Mouse (Mus musculus) E14TG2a.4 (cell line): ENCODE results near the gene 2310009B15Rik.

ENCODE experiments used
- H3K27me3 ChIP-seq: 2 replicates; pipeline ENCODE4 v1.6.1; 2014; ENCODE audit warnings: low read length, control low read depth; ENCODE audit not compliant: insufficient read depth
- H3K36me3 ChIP-seq: 2 replicates; pipeline ENCODE4 v1.6.1; 2014; ENCODE audit warnings: low read length, control low read depth; ENCODE audit not compliant: insufficient read depth
- H3K4me1 ChIP-seq: replicated peaks from 2 replicates; pipeline ENCODE4 v1.6.1; 2014; ENCODE audit warnings: low read depth, low read length, control low read depth
- H3K4me3 ChIP-seq: replicated peaks from 2 replicates; pipeline ENCODE4 v1.5.1; 2014; ENCODE audit warnings: mild to moderate bottlenecking, low read length
- H3K9me3 ChIP-seq: 2 replicates; pipeline ENCODE4 v1.6.1; 2014; ENCODE audit warnings: low read length, control low read depth
- CTCF ChIP-seq: conservative IDR thresholded peaks from 2 replicates; pipeline ENCODE4 v1.5.1; 2014; ENCODE audit warnings: low read length
- NANOG ChIP-seq: IDR thresholded peaks from 2 replicates; pipeline ENCODE4 v1.6.1; 2014; ENCODE audit warnings: borderline replicate concordance, low read length, mixed read lengths
- POU5F1 ChIP-seq: IDR thresholded peaks from 2 replicates; pipeline ENCODE4 v1.6.1; 2014; ENCODE audit warnings: low read length, borderline replicate concordance

2310009B15Rik gene

DNA sequence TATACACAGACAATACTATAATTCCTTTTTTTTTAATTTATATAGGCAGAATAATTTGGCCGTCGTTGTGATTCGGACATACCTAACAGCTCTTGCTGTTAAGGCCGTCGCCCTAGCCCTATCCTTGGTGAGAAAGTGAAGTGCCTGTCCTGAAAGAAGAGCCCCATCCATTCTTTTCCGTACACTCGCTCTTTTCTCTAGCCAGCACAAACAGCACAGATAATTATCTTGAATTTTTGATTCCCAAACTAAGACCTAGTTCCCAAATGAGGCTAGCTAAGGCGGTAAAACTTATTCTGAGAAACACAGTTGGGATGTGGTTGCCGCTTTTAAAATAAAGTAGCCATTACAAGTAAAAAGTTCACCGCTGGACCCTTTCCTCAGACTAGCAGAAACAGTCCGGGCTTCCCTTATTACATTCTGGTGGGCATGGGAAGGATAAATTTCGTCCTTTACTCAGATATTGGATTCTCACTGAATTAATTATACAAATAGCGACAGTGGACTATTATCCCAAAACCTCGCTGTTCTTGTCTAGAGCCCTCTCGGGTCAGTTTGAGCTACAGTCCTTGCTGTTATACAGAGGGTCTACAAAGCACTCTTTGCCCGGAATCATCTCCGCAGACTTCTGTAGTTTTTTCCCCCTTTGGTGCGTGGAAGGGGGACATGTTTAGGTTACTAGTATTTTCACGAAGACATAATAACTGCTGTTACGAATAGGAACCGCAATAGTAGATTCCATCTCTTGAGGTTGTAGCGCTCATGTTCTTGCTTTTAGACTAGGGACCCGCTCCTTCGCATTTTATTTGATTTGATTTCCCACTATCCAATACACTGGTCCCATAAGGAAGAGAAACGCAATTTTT is 16.0 kb downstream of the 2310009B15Rik start:
- peaks cover 100% of the 10 kb centered on the region for H3K27me3 ChIP-seq
- peak overlapping the region; percentile 64; the same call in 1 of the 2 replicates for H3K4me3 ChIP-seq
- TF ChIP-seq NANOG (no peak), POU5F1 (no peak), CTCF (no peak)
- H3K36me3 ChIP-seq: no peaks in the 10 kb centered on the region
- no peaks in the 10 kb centered on the region for H3K9me3 ChIP-seq
- peaks cover 57% of the 10 kb centered on the region for H3K4me1 ChIP-seq

DNA sequence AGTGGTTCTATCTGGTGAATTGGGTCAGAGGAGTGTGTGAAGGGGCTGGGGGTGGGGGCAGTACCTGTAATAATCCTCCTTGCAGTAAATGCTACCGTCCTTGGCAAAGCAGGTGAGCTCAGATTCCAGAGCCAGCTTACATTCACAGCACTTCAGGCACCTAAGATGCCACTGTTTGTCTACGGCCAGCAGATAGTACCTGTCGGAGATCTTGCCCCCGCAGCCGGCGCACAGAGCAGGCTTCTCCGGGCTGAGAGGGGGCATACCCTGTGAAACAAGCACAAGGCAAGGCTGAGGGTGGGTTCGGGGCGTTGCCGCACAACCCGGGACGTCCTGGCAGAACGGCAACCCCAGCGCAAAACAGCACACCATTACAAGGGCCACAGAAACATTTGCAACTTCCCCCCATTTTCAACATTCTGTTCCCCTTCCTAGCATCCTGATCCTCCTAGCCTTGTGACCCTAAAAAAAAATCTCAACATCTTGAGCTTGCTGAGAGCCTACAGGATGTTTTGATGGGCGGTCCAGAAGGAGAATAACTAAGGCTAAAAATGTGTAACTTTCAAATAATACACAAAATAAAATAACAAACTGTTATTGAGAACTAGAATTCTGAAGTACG is 16.7 kb downstream of the 2310009B15Rik start:
- peaks cover 94% of the 10 kb centered on the region for H3K27me3 ChIP-seq
- H3K9me3 ChIP-seq: no peaks in the 10 kb centered on the region
- H3K4me1 ChIP-seq: peaks cover 57% of the 10 kb centered on the region
- TF ChIP-seq CTCF: no peak
- H3K36me3 ChIP-seq: no peaks in the 10 kb centered on the region
- no peak overlapping the region for H3K4me3 ChIP-seq

DNA sequence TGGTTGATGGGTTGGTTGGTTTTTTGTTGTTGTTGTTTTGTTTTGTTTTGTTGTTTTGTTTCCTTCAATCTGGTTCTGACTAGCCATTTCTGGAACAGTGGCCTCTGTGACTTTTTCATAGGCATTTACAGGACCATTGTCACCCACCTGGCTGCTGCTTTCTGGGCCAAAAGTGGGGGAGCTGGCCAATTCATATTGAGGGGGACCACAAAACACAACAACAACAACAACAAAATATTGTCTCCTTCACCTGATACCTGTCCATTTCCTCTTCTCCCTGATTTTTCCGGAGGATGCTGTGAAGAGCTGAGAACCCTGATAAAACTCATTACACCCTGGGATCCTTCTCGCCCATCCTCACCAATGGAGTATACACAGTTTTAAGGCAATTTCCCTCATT is 17.4 kb downstream of the 2310009B15Rik start:
- H3K4me1 ChIP-seq: peaks cover 52% of the 10 kb centered on the region
- H3K9me3 ChIP-seq: no peaks in the 10 kb centered on the region
- no peak overlapping the region for H3K4me3 ChIP-seq
- H3K27me3 ChIP-seq: peaks cover 92% of the 10 kb centered on the region
- TF ChIP-seq POU5F1 (no peak), CTCF (no peak), NANOG (no peak)
- H3K36me3 ChIP-seq: no peaks in the 10 kb centered on the region

DNA sequence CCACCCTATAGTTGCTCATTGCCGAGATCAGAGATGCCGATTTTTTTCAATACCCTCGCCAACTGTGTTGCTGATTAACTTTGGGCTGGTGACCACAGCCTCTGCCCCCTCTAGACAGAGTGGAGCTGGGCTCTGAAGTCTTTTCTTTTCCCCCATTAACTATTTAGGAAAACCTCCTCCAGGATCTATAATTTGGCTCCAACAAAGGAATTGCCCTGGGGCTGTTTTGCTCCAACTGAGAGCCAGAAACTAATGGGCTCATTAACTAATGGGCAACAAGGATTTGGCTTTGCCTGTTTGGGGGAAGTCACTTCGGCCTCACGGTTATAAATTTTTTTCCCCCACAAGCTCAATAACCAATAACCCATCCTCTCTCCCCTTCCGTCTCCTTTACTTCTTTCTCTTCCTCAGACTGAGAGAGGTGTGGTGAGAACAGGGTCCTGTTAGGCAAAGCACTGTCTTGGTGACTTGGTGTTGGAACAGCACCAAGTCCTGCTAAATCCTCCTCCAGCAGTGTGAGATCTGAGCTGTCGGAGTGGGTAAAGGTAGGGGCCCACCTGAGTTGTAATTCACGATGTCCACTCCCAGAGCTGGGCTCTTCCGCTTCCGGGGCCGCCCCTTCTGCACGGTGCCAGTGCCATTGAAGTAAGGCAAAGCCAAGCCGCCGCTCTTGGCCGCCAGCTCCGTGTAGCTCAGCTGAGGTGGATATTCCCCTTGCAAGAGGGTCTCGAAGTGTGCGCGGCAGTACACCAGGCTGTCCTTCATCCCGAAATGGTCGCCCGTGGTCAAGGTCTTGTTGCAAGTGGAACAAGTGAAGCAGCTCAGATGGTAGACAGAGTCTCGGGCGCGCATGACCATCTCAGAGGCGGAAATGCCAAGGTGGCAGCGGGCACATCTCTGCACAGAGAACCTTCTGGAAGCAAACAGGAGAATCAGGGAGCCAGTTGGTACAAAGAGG is 18.6 kb downstream of the 2310009B15Rik start:
- Histone ChIP-seq H3K4me1 (peaks cover 40% of the 10 kb centered on the region), H3K36me3 (no peaks in the 10 kb centered on the region), H3K4me3 (peak overlapping the region; percentile 57), H3K9me3 (no peaks in the 10 kb centered on the region), H3K27me3 (peaks cover 82% of the 10 kb centered on the region)
- TF ChIP-seq NANOG (no peak), POU5F1 (no peak), CTCF (no peak)

DNA sequence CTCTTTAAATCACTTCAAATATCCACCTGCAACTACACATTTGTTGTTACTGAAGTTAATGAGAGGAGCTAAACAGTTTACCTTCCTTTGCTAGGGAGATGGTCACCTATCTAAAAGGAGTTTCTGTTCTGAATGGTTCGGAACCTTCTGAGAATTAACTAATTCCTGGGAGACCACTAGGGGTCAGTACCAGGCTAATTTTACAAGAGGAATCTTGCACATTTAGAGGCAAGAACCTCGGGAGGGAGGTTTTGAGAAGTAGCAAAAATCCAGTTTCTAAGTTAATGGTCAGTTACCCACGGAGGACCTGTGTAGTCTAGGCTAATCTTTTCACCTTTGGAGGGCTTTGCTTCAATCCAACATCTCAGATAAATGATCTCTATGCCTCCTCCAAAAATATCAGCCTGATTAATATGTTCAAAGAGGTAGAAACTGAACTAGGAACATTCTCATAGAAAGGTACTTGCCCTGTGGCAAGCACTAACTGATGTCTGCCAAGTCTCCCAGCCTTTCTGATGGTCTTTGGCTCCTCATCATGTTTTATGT is 21.2 kb downstream of the 2310009B15Rik start:
- Histone ChIP-seq H3K4me1 (peaks cover 18% of the 10 kb centered on the region), H3K4me3 (no peak overlapping the region), H3K36me3 (no peaks in the 10 kb centered on the region), H3K27me3 (peaks cover 68% of the 10 kb centered on the region), H3K9me3 (no peaks in the 10 kb centered on the region)
- TF ChIP-seq CTCF (peak; percentile 61), POU5F1 (no peak)

DNA sequence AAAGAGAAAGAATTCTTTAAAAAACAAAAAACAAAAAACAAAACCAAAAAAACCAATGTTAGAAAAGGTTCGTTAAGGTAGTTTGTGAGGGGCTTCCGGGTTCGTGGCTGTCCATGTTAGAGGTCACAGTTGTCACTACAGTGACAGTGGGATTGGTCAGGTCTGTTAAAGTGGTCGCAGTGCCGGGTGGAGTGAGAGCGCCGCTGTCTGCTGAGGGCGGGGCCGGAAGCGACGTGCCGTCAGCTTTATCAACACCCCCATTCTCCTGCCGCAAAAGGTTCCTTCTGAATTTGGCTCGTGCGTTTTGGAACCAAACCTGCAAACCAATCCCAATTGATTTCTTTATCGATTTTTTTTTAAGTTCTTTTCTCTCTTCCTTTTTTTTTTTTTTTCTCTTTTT is 25.3 kb downstream of the 2310009B15Rik start:
- H3K36me3 ChIP-seq: no peaks in the 10 kb centered on the region
- TF ChIP-seq NANOG (no peak), CTCF (no peak), POU5F1 (no peak)
- no peaks in the 10 kb centered on the region for H3K4me1 ChIP-seq
- H3K9me3 ChIP-seq: no peaks in the 10 kb centered on the region
- no peak overlapping the region for H3K4me3 ChIP-seq
- peaks cover 26% of the 10 kb centered on the region for H3K27me3 ChIP-seq

DNA sequence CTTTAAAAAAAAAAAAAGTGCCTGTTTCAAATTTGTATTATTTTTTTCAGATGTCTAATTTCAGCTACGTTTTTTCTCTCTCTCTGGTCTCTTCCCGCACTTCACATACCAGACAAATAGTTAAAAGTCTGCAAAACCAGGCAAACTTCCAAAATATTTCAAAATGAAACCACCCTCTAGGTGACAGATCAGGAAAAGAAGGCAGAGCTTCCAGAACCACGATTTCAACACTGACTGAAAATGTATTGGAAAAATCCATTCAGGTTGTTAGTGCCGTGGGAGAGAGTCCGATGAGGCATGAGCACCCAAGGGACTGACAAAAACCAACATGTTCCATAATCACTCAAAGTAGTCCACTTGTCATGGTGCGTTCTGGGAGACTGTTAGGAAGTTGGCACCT is 29.8 kb downstream of the 2310009B15Rik start:
- no peaks in the 10 kb centered on the region for H3K4me1 ChIP-seq
- TF ChIP-seq NANOG (no peak), POU5F1 (no peak), CTCF (no peak)
- no peaks in the 10 kb centered on the region for H3K36me3 ChIP-seq
- H3K4me3 ChIP-seq: no peak overlapping the region
- H3K27me3 ChIP-seq: no peaks in the 10 kb centered on the region
- no peaks in the 10 kb centered on the region for H3K9me3 ChIP-seq

DNA sequence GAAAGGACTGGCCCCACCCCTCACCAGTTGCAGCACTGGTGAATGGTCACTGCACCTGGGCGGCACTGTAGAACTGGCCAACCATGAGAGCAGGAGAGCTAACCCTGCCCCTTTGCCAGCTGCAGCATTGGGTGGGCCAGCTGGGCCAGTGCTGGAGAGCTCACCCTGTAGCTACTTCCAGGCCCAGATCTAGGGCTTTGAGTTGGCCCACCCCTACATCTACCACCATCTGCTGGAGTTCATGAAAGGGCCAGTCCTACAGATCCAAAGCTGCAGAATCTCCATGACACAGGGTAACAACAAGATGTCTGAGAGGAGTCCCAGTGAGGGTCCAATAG is 33.7 kb downstream of the 2310009B15Rik start:
- Histone ChIP-seq H3K27me3 (no peaks in the 10 kb centered on the region), H3K4me3 (no peak overlapping the region), H3K4me1 (no peaks in the 10 kb centered on the region), H3K9me3 (no peaks in the 10 kb centered on the region), H3K36me3 (no peaks in the 10 kb centered on the region)
- no peak for TF ChIP-seq POU5F1
- no peak for TF ChIP-seq NANOG
- no peak for TF ChIP-seq CTCF
